Mouse (Mus musculus) lung, adult 2 months (tissue): ENCODE measurements around the gene Arr3.

Experiments used
- CTCF ChIP-seq: fragments of 200-500 bp; IDR thresholded peaks from 2 replicates; pipeline ENCODE4 v1.5.1; 2011; ENCODE audit warnings: mild to moderate bottlenecking, low read length, control low read depth; ENCODE audit not compliant: insufficient read depth
- POLR2A ChIP-seq: fragments of 200-500 bp; IDR thresholded peaks from 2 replicates; pipeline ENCODE4 v1.6.1; 2011; ENCODE audit warnings: low read depth, mild to moderate bottlenecking, control low read depth, low read length, borderline replicate concordance; ENCODE audit errors: extremely low read depth

GRCm38 (mm10) chrX:100664825-100665224 is 59.5 kb downstream of the Arr3 start:
- TF ChIP-seq POLR2A (no peak), CTCF (no peak)
